Mouse (Mus musculus) CD4-positive, CD25-positive, alpha-beta regulatory T cell, adult 9 weeks (primary cell): ENCODE results near the gene Tmem206. TPM values are rescaled to one million over a fixed set of nuclear protein-coding genes. Genes with fewer than 3 reads are reported as not detected.

Source experiments
- polyA plus RNA-seq: library from polyadenylated mRNA; unstranded; fragments of 100-300 nt; shearing (Covaris generic); gene quantifications from one replicate; pipeline ENCODE4 v1.2.1, GENCODE M21; 2017

The Tmem206 gene
- polyA plus RNA-seq = 29.4 TPM

DNA sequence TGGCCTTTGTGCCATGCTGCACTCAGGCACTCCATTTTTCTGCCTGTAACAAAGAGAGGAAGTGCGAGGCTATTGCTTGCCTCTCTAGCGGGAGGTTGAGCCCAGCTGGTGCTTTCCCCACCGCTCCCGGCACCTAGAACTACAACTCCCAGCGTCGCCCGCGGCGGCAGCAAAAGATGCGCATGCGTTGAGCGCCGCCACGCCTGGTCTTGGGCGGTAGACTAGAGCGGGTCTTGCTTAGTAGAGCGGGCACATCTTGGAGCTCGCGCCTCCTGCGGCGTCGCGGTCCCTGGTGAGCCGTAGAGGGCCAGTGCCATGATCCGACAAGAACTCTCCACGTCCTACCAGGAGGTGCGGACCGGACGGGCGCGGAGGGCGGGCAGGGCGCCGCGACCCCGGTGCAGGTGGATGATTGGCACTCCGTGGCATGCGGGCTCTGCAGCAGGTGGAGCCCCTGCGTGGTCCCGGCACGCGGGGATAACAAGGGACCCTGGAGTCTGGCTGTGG is at the start of gene Tmem206:
Tmem206 (plus strand) TSS at position 187 of the 507 bp plus-strand sequence.

DNA sequence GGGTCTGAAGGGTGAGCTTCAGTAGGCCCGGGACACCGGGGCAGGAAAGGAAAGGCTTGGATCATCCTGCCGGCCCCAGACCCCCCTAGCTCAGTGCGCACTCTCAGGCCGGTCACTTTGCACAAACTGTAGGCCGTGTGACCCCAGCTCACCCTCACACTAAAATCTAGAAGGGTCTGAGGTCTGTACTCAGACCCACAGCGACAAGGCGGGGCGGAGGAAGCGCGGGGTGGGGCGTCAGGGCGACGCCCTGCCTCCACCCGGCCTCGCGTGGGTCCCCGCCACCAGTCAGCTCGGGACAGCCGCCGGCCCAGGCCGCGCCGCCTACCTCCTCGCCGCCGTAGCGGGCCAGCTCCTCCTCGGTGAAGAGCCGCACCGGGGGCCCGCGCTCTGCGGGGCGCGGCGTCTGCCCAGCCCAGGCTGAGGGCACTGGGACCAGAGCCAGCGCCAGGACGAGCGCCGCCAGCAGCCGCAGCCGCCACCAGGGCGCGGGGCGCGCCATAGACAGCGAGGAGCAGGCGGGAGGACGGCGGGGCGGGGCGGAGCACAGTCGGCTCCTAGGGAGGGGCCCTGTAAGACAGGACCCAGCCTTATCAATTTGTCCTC is 8.0 kb upstream of the Tmem206 start, which contains the start of gene Nenf:
Nenf (minus strand) TSS at position 604 of the 606 bp plus-strand sequence.

Other genes starting within 250 kb of the Tmem206 start
- gene Batf3, start 228.1 kb upstream of the Tmem206 start, polyA plus RNA-seq = not detected
- gene Fam71a, start 161.1 kb upstream of the Tmem206 start, polyA plus RNA-seq = not detected
- gene Atf3, start 107.9 kb upstream of the Tmem206 start, polyA plus RNA-seq = not detected
- 2.4 TPM for gene Nenf, start 7.7 kb upstream of the Tmem206 start, polyA plus RNA-seq
- gene Ppp2r5a, start 77.4 kb downstream of the Tmem206 start, polyA plus RNA-seq = 24.9 TPM
- 7.7 TPM for gene Dtl, start 249.6 kb downstream of the Tmem206 start, polyA plus RNA-seq
- 52.8 TPM for gene Ints7, start 249.7 kb downstream of the Tmem206 start, polyA plus RNA-seq